16 mouse cellular contexts compared by ENCODE assay signal in the genomic region with DNA sequence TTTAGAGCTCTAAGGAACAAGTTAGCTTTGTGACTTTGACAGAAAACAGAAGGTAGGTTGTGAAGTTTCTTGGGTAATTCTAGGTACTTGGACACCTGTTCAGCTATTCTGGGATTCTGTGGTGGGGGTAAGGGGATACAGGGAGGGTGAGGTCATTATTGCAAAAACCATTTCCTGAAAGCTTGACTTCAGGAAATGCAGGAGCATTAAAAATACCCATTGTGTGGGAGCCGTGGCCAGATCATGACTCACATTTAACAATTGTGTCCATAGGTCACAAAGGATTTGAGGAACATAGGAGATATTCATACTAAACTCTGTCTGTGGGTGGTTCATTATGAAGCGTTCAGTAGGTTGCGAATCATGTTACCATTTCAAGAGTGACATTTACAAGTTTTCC.
DNase-seq lines count a peak whose midpoint lies in the region; ATAC-seq and TF ChIP-seq lines count a peak whose summit lies in the region.
"Had no signal": no experiment of that assay in that cellular context is flagged by ENCODE, and none has a peak within 500 bp of the region (broad histone marks: within the 10 kb centered on the region; RNA-seq: fewer than 3 reads in every experiment).

No protein-coding gene starts in this region.

- H3K36me3 ChIP-seq in forebrain, embryonic 15.5 days = no peaks in the 10 kb centered on the region
- H3K36me3 ChIP-seq: embryonic facial prominence, embryonic 12.5 days; forebrain, embryonic 12.5 days; limb, embryonic 12.5 days; midbrain, embryonic 13.5 days had no signal

- H3K4me3 ChIP-seq in lung, adult 2 months (replicated peaks; ENCODE audit: extremely low read depth, low read depth, low read length) = no peak overlapping the region
- H3K4me3 ChIP-seq in forebrain, embryonic 15.5 days = no peak overlapping the region
- H3K4me3 ChIP-seq: embryonic facial prominence, embryonic 12.5 days; forebrain, embryonic 12.5 days; limb, embryonic 12.5 days; midbrain, embryonic 13.5 days had no signal

- DNase-seq in heart, adult 11 months = peak; percentile 91
- DNase-seq in heart, postnatal 25 days (ENCODE audit: low spot score) = no peak
- peak; percentile 16 to 19 for DNase-seq in lung, adult 18-20 months
- DNase-seq in lung, adult 2 months = no peak
- peak; percentile 7 for DNase-seq in skeletal muscle tissue, adult 2 months (ENCODE audit: low read depth, low spot score)
- no peak for DNase-seq in liver
- DNase-seq: cerebellum, postnatal 25 days; liver, postnatal 0 days; right cerebral cortex, postnatal 25 days; thymus, postnatal 25 days had no signal

- intact Hi-C loops in heart, postnatal 25 days (cut with DNase I) = loop anchor here (2.0 to 5.0 kb wide), 2 partner anchors 20 to 93 kb away; no protein-coding TSS in a partner anchor

- H3K4me1 ChIP-seq in lung, adult 2 months (ENCODE audit: control insufficient read depth, insufficient read depth, low read length) = no peaks in the 10 kb centered on the region
- H3K4me1 ChIP-seq in forebrain, embryonic 15.5 days = no peaks in the 10 kb centered on the region
- H3K4me1 ChIP-seq: forebrain, embryonic 12.5 days; midbrain, embryonic 13.5 days had no signal

- ATAC-seq in hematopoietic stem cell, adult 5-6 weeks (replicated peaks in 1 of 2; ENCODE audit: insufficient read depth in 1 of 2, low FRiP score in 2 of 2, low TSS enrichment in 1 of 2, low read depth in 1 of 2, poor library complexity in 2 of 2, severe bottlenecking in 2 of 2) = peak; percentile 25 to 47
- no peak for ATAC-seq in forebrain, embryonic 15.5 days (replicated peaks)
- ATAC-seq: liver, postnatal 0 days; midbrain, embryonic 13.5 days had no signal

- no peaks in the 10 kb centered on the region for H3K9me3 ChIP-seq in forebrain, embryonic 15.5 days
- H3K9me3 ChIP-seq: forebrain, embryonic 12.5 days; midbrain, embryonic 13.5 days had no signal

- no peak overlapping the region for H3K4me2 ChIP-seq in forebrain, embryonic 15.5 days (replicated peaks)
- H3K4me2 ChIP-seq: embryonic facial prominence, embryonic 12.5 days; forebrain, embryonic 12.5 days; limb, embryonic 12.5 days; midbrain, embryonic 13.5 days had no signal

- no peak overlapping the region for H3K27ac ChIP-seq in forebrain, embryonic 15.5 days (replicated peaks)
- H3K27ac ChIP-seq: embryonic facial prominence, embryonic 12.5 days; forebrain, embryonic 12.5 days; limb, embryonic 12.5 days; midbrain, embryonic 13.5 days had no signal

- WGBS in lung, adult 2 months = 47% methylated on average over 3 of the region's 3 CpGs
- WGBS in forebrain, embryonic 15.5 days = 96% methylated on average over 3 of the region's 3 CpGs

- H3K27me3 ChIP-seq in forebrain, embryonic 15.5 days = no peaks in the 10 kb centered on the region
- H3K27me3 ChIP-seq: embryonic facial prominence, embryonic 12.5 days; forebrain, embryonic 12.5 days; limb, embryonic 12.5 days; midbrain, embryonic 13.5 days had no signal

- H3K9ac ChIP-seq in forebrain, embryonic 15.5 days (replicated peaks) = no peak overlapping the region
- H3K9ac ChIP-seq: embryonic facial prominence, embryonic 12.5 days; forebrain, embryonic 12.5 days; limb, embryonic 12.5 days; liver, postnatal 0 days; midbrain, embryonic 13.5 days had no signal

- TF ChIP-seq POLR2A in lung, adult 2 months (IDR thresholded peaks at IDR 0.05; ENCODE audit: borderline replicate concordance, extremely low read depth, low read depth, low read length) = no peak

- no peak for TF ChIP-seq CTCF in lung, adult 2 months (IDR thresholded peaks at IDR 0.05; ENCODE audit: insufficient read depth, low read length)

Comparison
In these comparisons a context has a peak if more than half of its experiments do, and no peak if none do; other contexts are left out.
1. DNase-seq: peak in heart, adult 11 months (single experiment), lung, adult 18-20 months (2 of 2) and skeletal muscle tissue, adult 2 months (single experiment); none in heart, postnatal 25 days (single experiment), lung, adult 2 months (single experiment) and liver (single experiment).